10 mouse cellular contexts compared by ENCODE assay signal in the genomic region with DNA sequence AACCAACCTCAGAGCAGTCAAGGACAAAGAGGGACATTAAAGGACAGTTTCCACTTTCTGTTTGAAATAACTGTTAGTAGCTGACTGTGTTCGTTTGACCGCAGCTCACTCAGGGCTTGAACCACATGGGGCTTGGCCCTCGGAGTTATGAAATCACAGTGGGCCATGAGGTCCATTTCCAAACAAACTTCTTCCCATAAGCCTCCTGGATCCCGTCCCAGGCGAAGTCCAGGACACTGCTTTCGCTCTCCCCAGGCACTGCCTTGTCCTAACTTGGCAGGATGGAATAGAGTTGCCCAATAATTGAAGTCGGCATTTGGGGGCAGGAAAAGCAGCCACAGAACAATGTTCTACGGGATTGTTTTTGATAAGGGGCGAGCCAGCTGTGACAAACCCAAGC.
DNase-seq lines count a peak whose midpoint lies in the region; ATAC-seq and TF ChIP-seq lines count a peak whose summit lies in the region.
"Had no signal": no experiment of that assay in that cellular context is flagged by ENCODE, and none has a peak within 500 bp of the region (broad histone marks: within the 10 kb centered on the region; RNA-seq: fewer than 3 reads in every experiment).

No protein-coding gene starts in this region.

- no peak overlapping the region for H3K9ac ChIP-seq in stomach, embryonic 16.5 days (ENCODE audit: low read length)
- H3K9ac ChIP-seq: heart, embryonic 15.5 days had no signal

- H3K9me3 ChIP-seq in stomach, embryonic 16.5 days (replicated peaks; ENCODE audit: control insufficient read depth, low read length) = no peaks in the 10 kb centered on the region
- H3K9me3 ChIP-seq: heart, embryonic 15.5 days had no signal

- H3K4me2 ChIP-seq in stomach, embryonic 16.5 days (ENCODE audit: low read depth, low read length) = no peak overlapping the region
- H3K4me2 ChIP-seq: heart, embryonic 15.5 days had no signal

- no peaks in the 10 kb centered on the region for H3K27me3 ChIP-seq in stomach, embryonic 16.5 days (ENCODE audit: control insufficient read depth, insufficient read depth, low read length)

- peak overlapping the region; percentile 37; the same call in 1 of the 2 replicates for H3K27ac ChIP-seq in embryonic fibroblast, embryonic 13.5 days (ENCODE audit: insufficient read depth, low read length)
- H3K27ac ChIP-seq in stomach, embryonic 16.5 days (ENCODE audit: low read length) = peak overlapping the region; percentile 32; the same call in 1 of the 2 replicates
- H3K27ac ChIP-seq: heart, embryonic 15.5 days; macrophage had no signal

- 0 out of 2 replicates have a peak, but pooled peaks have one; percentile 56 for ATAC-seq in stomach, embryonic 16.5 days (ENCODE audit: insufficient read depth, low FRiP score)
- ATAC-seq in CD4-positive, CD25-positive, alpha-beta regulatory T cell, adult 4 months = no peak

- H3K4me1 ChIP-seq in embryonic fibroblast, embryonic 13.5 days (ENCODE audit: control insufficient read depth, insufficient read depth, low read length) = no peaks in the 10 kb centered on the region
- H3K4me1 ChIP-seq in stomach, embryonic 16.5 days (ENCODE audit: control insufficient read depth, insufficient read depth, low read length) = peaks cover 4% of the 10 kb centered on the region; the same call in 1 of the 2 replicates
- H3K4me1 ChIP-seq: heart, embryonic 15.5 days had no signal

- TF ChIP-seq POLR2A in embryonic fibroblast, embryonic 13.5 days (IDR thresholded peaks at IDR 0.05; ENCODE audit: low read depth, low read length) = no peak

- TF ChIP-seq CTCF in embryonic fibroblast, embryonic 13.5 days (IDR thresholded peaks at IDR 0.05; ENCODE audit: borderline replicate concordance, insufficient read depth, low read length) = no peak

- H3K36me3 ChIP-seq in stomach, embryonic 16.5 days (ENCODE audit: control insufficient read depth, insufficient read depth, low read length) = no peaks in the 10 kb centered on the region
- H3K36me3 ChIP-seq: heart, embryonic 15.5 days had no signal

- 58% methylated on average over 9 of the region's 9 CpGs for WGBS in stomach, embryonic 16.5 days

- no peak overlapping the region for H3K4me3 ChIP-seq in embryonic fibroblast, embryonic 13.5 days (ENCODE audit: insufficient read depth, low read length)
- H3K4me3 ChIP-seq in stomach, embryonic 16.5 days (replicated peaks; ENCODE audit: low read length) = no peak overlapping the region
- H3K4me3 ChIP-seq: heart, embryonic 15.5 days had no signal

- peak; percentile 5 to 12 for DNase-seq in spleen, postnatal 36 days (ENCODE audit: low spot score in 2 of 2)
- DNase-seq in spleen, adult 12 weeks (ENCODE audit: low spot score) = no peak
- DNase-seq in kidney, postnatal 36 days = peak; percentile 59 to 67
- DNase-seq in thymus, postnatal 0 days (ENCODE audit: low spot score) = no peak
- DNase-seq in embryo, embryonic 9.5 days (ENCODE audit: extremely low spot score) = no peak

Comparison
In these comparisons a context has a peak if more than half of its experiments do, and no peak if none do; other contexts are left out.
1. DNase-seq: peak in spleen, postnatal 36 days (2 of 2) and kidney, postnatal 36 days (2 of 2); none in spleen, adult 12 weeks (single experiment), thymus, postnatal 0 days (single experiment) and embryo, embryonic 9.5 days (single experiment).